Mouse (Mus musculus): ENCODE results near the gene Clec11a.

The Clec11a gene
- long read RNA-seq, experiment 1, partial matches to known transcripts: 0 of 5 reads
- long read RNA-seq, experiment 1, other reads (novel, unspliced or antisense): 3 of 5 reads
- long read RNA-seq, experiment 2, partial matches to known transcripts: 0 of 5 reads
- long read RNA-seq, experiment 2, other reads (novel, unspliced or antisense): 4 of 5 reads

- intact Hi-C loops (cut with DNase I): no loop called here
These were observed at the start of gene Clec11a for GRCm38 (mm10) chr7:44306516-44307240. Gene Clec11a, minus strand, starts transcription at chr7:44306902.

- intact Hi-C loops (cut with DNase I): loop anchor here (10.0 kb wide), 1 partner anchor 431 kb away; no protein-coding TSS in a partner anchor
These were observed 48.7 kb upstream of the Clec11a start for GRCm38 (mm10) chr7:44355411-44355810.

GRCm38 (mm10) chr7:44353601-44354340 is 47.1 kb upstream of the Clec11a start:
- intact Hi-C loops (cut with DNase I): loop anchor here (10.0 kb wide), 1 partner anchor 429 kb away; no protein-coding TSS in a partner anchor

GRCm38 (mm10) chr7:44352750-44353600 is 46.3 kb upstream of the Clec11a start:
- intact Hi-C loops (cut with DNase I): loop anchor here (10.0 kb wide), 1 partner anchor 428 kb away; no protein-coding TSS in a partner anchor

- intact Hi-C loops (cut with DNase I): loop anchor here (2.0 to 10.0 kb wide), 2 partner anchors 89 to 427 kb away; no protein-coding TSS in a partner anchor
These were observed 45.4 kb upstream of the Clec11a start for GRCm38 (mm10) chr7:44351881-44352749.

GRCm38 (mm10) chr7:44350957-44351711 is 44.4 kb upstream of the Clec11a start:
- intact Hi-C loops (cut with DNase I): loop anchor here (2.0 to 10.0 kb wide), 2 partner anchors 88 to 426 kb away; no protein-coding TSS in a partner anchor

- intact Hi-C loops (cut with DNase I): no loop called here
These were observed 42.3 kb upstream of the Clec11a start for GRCm38 (mm10) chr7:44349043-44349442.

- intact Hi-C loops (cut with DNase I): no loop called here
These were observed 37.9 kb upstream of the Clec11a start for GRCm38 (mm10) chr7:44344622-44345021.

GRCm38 (mm10) chr7:44343459-44344015 is 36.8 kb upstream of the Clec11a start:
- intact Hi-C loops (cut with DNase I): no loop called here

GRCm38 (mm10) chr7:44341714-44342113 is 35.0 kb upstream of the Clec11a start:
- intact Hi-C loops (cut with DNase I): no loop called here

GRCm38 (mm10) chr7:44341119-44341518 is 34.4 kb upstream of the Clec11a start:
- intact Hi-C loops (cut with DNase I): no loop called here

GRCm38 (mm10) chr7:44340226-44340625 is 33.5 kb upstream of the Clec11a start:
- intact Hi-C loops (cut with DNase I): no loop called here

- intact Hi-C loops (cut with DNase I): no loop called here
These were observed 30.6 kb upstream of the Clec11a start for GRCm38 (mm10) chr7:44337121-44337849.

- intact Hi-C loops (cut with DNase I): no loop called here
These were observed 29.6 kb upstream of the Clec11a start for GRCm38 (mm10) chr7:44336046-44337021.

- intact Hi-C loops (cut with DNase I): no loop called here
These were observed 28.6 kb upstream of the Clec11a start for GRCm38 (mm10) chr7:44335031-44335878.

GRCm38 (mm10) chr7:44334139-44334538 is 27.4 kb upstream of the Clec11a start:
- intact Hi-C loops (cut with DNase I): no loop called here
